19 mouse cellular contexts compared by ENCODE assay signal in genomic region chr13:112383941-112384659, GRCm38 (mm10).
DNase-seq lines count a peak whose midpoint lies in the region; ATAC-seq and TF ChIP-seq lines count a peak whose summit lies in the region.
"Had no signal": no experiment of that assay in that cellular context is flagged by ENCODE, and none has a peak within 500 bp of the region (broad histone marks: within the 10 kb centered on the region; RNA-seq: fewer than 3 reads in every experiment).

No protein-coding gene starts in this region.

- TF ChIP-seq EP300 in stomach, postnatal 0 days (optimal IDR thresholded peaks at IDR 0.05), result no peak

- H3K9me3 ChIP-seq in heart, embryonic 15.5 days (replicated peaks), result no peaks in the 10 kb centered on the region
- H3K9me3 ChIP-seq in heart, embryonic 11.5 days (replicated peaks; ENCODE audit: control insufficient read depth, low read length), result no peaks in the 10 kb centered on the region
- no peaks in the 10 kb centered on the region for H3K9me3 ChIP-seq in stomach, embryonic 16.5 days (replicated peaks; ENCODE audit: control insufficient read depth, low read length)
- no peaks in the 10 kb centered on the region for H3K9me3 ChIP-seq in stomach, postnatal 0 days (ENCODE audit: control insufficient read depth, low read length)
- no peaks in the 10 kb centered on the region for H3K9me3 ChIP-seq in embryonic facial prominence, embryonic 13.5 days
- H3K9me3 ChIP-seq in hindbrain, embryonic 11.5 days (ENCODE audit: control insufficient read depth, low read length), result no peaks in the 10 kb centered on the region
- H3K9me3 ChIP-seq: hindbrain, embryonic 12.5 days; liver, embryonic 13.5 days; neural tube, embryonic 13.5 days had no signal

- DNase-seq in stomach, postnatal 0 days (ENCODE audit: low spot score), result no peak
- no peak for DNase-seq in hindbrain, embryonic 11.5 days (ENCODE audit: low spot score)
- no peak for DNase-seq in right cerebral cortex, postnatal 10 days (ENCODE audit: low spot score in 2 of 2)
- DNase-seq: cerebellum, adult 9-11 months; heart, adult 2 months; kidney, postnatal 10 days; liver, embryonic 13.5 days; lung, postnatal 14 days; right cerebral cortex, postnatal 25 days; thymus, postnatal 14 days had no signal

- H3K36me3 ChIP-seq in heart, embryonic 15.5 days, result no peaks in the 10 kb centered on the region
- H3K36me3 ChIP-seq in heart, embryonic 11.5 days (ENCODE audit: control insufficient read depth, insufficient read depth, low read length), result no peaks in the 10 kb centered on the region
- H3K36me3 ChIP-seq in stomach, embryonic 16.5 days (ENCODE audit: control insufficient read depth, insufficient read depth, low read length), result no peaks in the 10 kb centered on the region
- H3K36me3 ChIP-seq in stomach, postnatal 0 days (ENCODE audit: control insufficient read depth, insufficient read depth, low read length), result no peaks in the 10 kb centered on the region
- no peaks in the 10 kb centered on the region for H3K36me3 ChIP-seq in embryonic facial prominence, embryonic 13.5 days
- H3K36me3 ChIP-seq in hindbrain, embryonic 11.5 days (ENCODE audit: control insufficient read depth, insufficient read depth, low read length), result no peaks in the 10 kb centered on the region
- H3K36me3 ChIP-seq: hindbrain, embryonic 12.5 days; liver, embryonic 13.5 days; neural tube, embryonic 13.5 days had no signal

- TF ChIP-seq CTCF in stomach, postnatal 0 days (IDR thresholded peaks at IDR 0.05; ENCODE audit: low read depth), result no peak

- whole genome bisulfite sequencing in heart, embryonic 15.5 days, result 64% methylated on average over 11 of the region's 11 CpGs
- 71% methylated on average over 11 of the region's 11 CpGs for WGBS in heart, embryonic 11.5 days (ENCODE audit: insufficient replicate concordance)
- WGBS in stomach, embryonic 16.5 days, result 67% methylated on average over 11 of the region's 11 CpGs
- WGBS in stomach, postnatal 0 days, result 55% methylated on average over 11 of the region's 11 CpGs
- 54% methylated on average over 11 of the region's 11 CpGs for WGBS in embryonic facial prominence, embryonic 13.5 days
- 81% methylated on average over 11 of the region's 11 CpGs for WGBS in hindbrain, embryonic 11.5 days

- H3K9ac ChIP-seq in heart, embryonic 15.5 days, result no peak overlapping the region
- no peak overlapping the region for H3K9ac ChIP-seq in heart, embryonic 11.5 days (ENCODE audit: low read depth, low read length)
- H3K9ac ChIP-seq in stomach, embryonic 16.5 days (ENCODE audit: low read length), result no peak overlapping the region
- no peak overlapping the region for H3K9ac ChIP-seq in stomach, postnatal 0 days (ENCODE audit: low read length)
- H3K9ac ChIP-seq in embryonic facial prominence, embryonic 13.5 days, result no peak overlapping the region
- no peak overlapping the region for H3K9ac ChIP-seq in hindbrain, embryonic 11.5 days (ENCODE audit: low read depth, low read length)
- H3K9ac ChIP-seq: hindbrain, embryonic 12.5 days; liver, embryonic 13.5 days; neural tube, embryonic 13.5 days had no signal

- H3K4me3 ChIP-seq in heart, embryonic 15.5 days, result no peak overlapping the region
- no peak overlapping the region for H3K4me3 ChIP-seq in heart, embryonic 11.5 days (ENCODE audit: low read depth, low read length)
- H3K4me3 ChIP-seq in stomach, embryonic 16.5 days (replicated peaks; ENCODE audit: low read length), result no peak overlapping the region
- no peak overlapping the region for H3K4me3 ChIP-seq in stomach, postnatal 0 days (ENCODE audit: low read depth, low read length)
- H3K4me3 ChIP-seq in embryonic facial prominence, embryonic 13.5 days, result no peak overlapping the region
- H3K4me3 ChIP-seq in hindbrain, embryonic 11.5 days (ENCODE audit: low read depth, low read length), result no peak overlapping the region
- H3K4me3 ChIP-seq: erythroblast, embryonic 14.5 days; heart, adult 2 months; hindbrain, embryonic 12.5 days; layer of hippocampus, adult 2 months; liver, embryonic 13.5 days; neural tube, embryonic 13.5 days had no signal

- H3K27ac ChIP-seq in heart, embryonic 15.5 days, result 0 out of 2 replicates have a peak overlapping the region, but pooled peaks have one; percentile 12
- H3K27ac ChIP-seq in heart, embryonic 11.5 days (ENCODE audit: low read depth, low read length), result no peak overlapping the region
- 0 out of 2 replicates have a peak overlapping the region, but pooled peaks have one; percentile 33 for H3K27ac ChIP-seq in stomach, embryonic 16.5 days (ENCODE audit: low read length)
- no peak overlapping the region for H3K27ac ChIP-seq in stomach, postnatal 0 days (replicated peaks)
- peak overlapping the region; percentile 66 for H3K27ac ChIP-seq in embryonic facial prominence, embryonic 13.5 days
- H3K27ac ChIP-seq in hindbrain, embryonic 11.5 days (ENCODE audit: low read depth, low read length), result no peak overlapping the region
- H3K27ac ChIP-seq: hindbrain, embryonic 12.5 days; layer of hippocampus, adult 2 months; liver, embryonic 13.5 days; neural tube, embryonic 13.5 days had no signal

- H3K4me2 ChIP-seq in heart, embryonic 15.5 days, result no peak overlapping the region
- no peak overlapping the region for H3K4me2 ChIP-seq in heart, embryonic 11.5 days
- H3K4me2 ChIP-seq in stomach, embryonic 16.5 days (ENCODE audit: low read depth, low read length), result no peak overlapping the region
- no peak overlapping the region for H3K4me2 ChIP-seq in stomach, postnatal 0 days (replicated peaks; ENCODE audit: low read depth)
- H3K4me2 ChIP-seq in embryonic facial prominence, embryonic 13.5 days, result no peak overlapping the region
- H3K4me2 ChIP-seq in hindbrain, embryonic 11.5 days (replicated peaks; ENCODE audit: low read depth, low read length), result no peak overlapping the region
- H3K4me2 ChIP-seq: hindbrain, embryonic 12.5 days; liver, embryonic 13.5 days; neural tube, embryonic 13.5 days had no signal

- no peaks in the 10 kb centered on the region for H3K27me3 ChIP-seq in heart, embryonic 15.5 days
- no peaks in the 10 kb centered on the region for H3K27me3 ChIP-seq in heart, embryonic 11.5 days (ENCODE audit: control insufficient read depth, insufficient read depth, low read length)
- no peaks in the 10 kb centered on the region for H3K27me3 ChIP-seq in stomach, embryonic 16.5 days (ENCODE audit: control insufficient read depth, insufficient read depth, low read length)
- H3K27me3 ChIP-seq in stomach, postnatal 0 days (ENCODE audit: control insufficient read depth, insufficient read depth, low read length), result no peaks in the 10 kb centered on the region
- H3K27me3 ChIP-seq in embryonic facial prominence, embryonic 13.5 days, result no peaks in the 10 kb centered on the region
- no peaks in the 10 kb centered on the region for H3K27me3 ChIP-seq in hindbrain, embryonic 11.5 days (ENCODE audit: control insufficient read depth, insufficient read depth, low read length)
- H3K27me3 ChIP-seq: hindbrain, embryonic 12.5 days; liver, embryonic 13.5 days; neural tube, embryonic 13.5 days had no signal

- no peak for ATAC-seq in heart, embryonic 15.5 days (replicated peaks; ENCODE audit: insufficient number of reproducible peaks, insufficient read depth, low FRiP score, low read depth)
- no peak for ATAC-seq in heart, embryonic 11.5 days (replicated peaks; ENCODE audit: insufficient number of reproducible peaks, low FRiP score, low TSS enrichment)
- no peak for ATAC-seq in stomach, embryonic 16.5 days (ENCODE audit: insufficient read depth, low FRiP score)
- no peak for ATAC-seq in stomach, postnatal 0 days (ENCODE audit: low FRiP score, low TSS enrichment)
- ATAC-seq in embryonic facial prominence, embryonic 13.5 days (ENCODE audit: insufficient number of reproducible peaks, insufficient read depth, low FRiP score, low TSS enrichment, low read depth), result no peak
- ATAC-seq in hindbrain, embryonic 11.5 days (ENCODE audit: low FRiP score), result no peak
- ATAC-seq: intestine, embryonic 16.5 days had no signal

- peaks cover 16% of the 10 kb centered on the region for H3K4me1 ChIP-seq in heart, embryonic 15.5 days (replicated peaks)
- H3K4me1 ChIP-seq in heart, embryonic 11.5 days (ENCODE audit: control insufficient read depth, insufficient read depth, low read length), result no peaks in the 10 kb centered on the region; the same call in 1 of the 2 replicates
- peaks cover 14% of the 10 kb centered on the region for H3K4me1 ChIP-seq in stomach, embryonic 16.5 days (ENCODE audit: control insufficient read depth, insufficient read depth, low read length)
- H3K4me1 ChIP-seq in stomach, postnatal 0 days (replicated peaks; ENCODE audit: control insufficient read depth, insufficient read depth), result 0 out of 2 replicates have a peak, but pooled peaks cover 2% of the 10 kb centered on the region
- peaks cover 23% of the 10 kb centered on the region for H3K4me1 ChIP-seq in embryonic facial prominence, embryonic 13.5 days
- H3K4me1 ChIP-seq in hindbrain, embryonic 11.5 days (replicated peaks; ENCODE audit: control insufficient read depth, insufficient read depth, low read length), result no peaks in the 10 kb centered on the region
- H3K4me1 ChIP-seq: liver, embryonic 13.5 days had no signal

Comparison
In these comparisons a context has a peak if more than half of its experiments do, and no peak if none do; other contexts are left out.
1. H3K27ac ChIP-seq: peak in heart, embryonic 15.5 days (single experiment), stomach, embryonic 16.5 days (single experiment) and embryonic facial prominence, embryonic 13.5 days (single experiment); none in heart, embryonic 11.5 days (single experiment), stomach, postnatal 0 days (single experiment) and hindbrain, embryonic 11.5 days (single experiment).